Mouse (Mus musculus) frontal cortex, adult (tissue): ENCODE data around the gene Timm29.
A peak's percentile ranks its signal among the peaks of the same experiment; 100 is the strongest.

Experiments
- ATAC-seq: cut with Nextera tagmentation; 2 replicates; pipeline ENCODE4 v1.9.2; 2017; ENCODE audit warnings: mild to moderate bottlenecking, moderate library complexity, mixed read lengths; ENCODE audit not compliant: low TSS enrichment

Gene Timm29

GRCm38 (mm10) chr9:21592703-21593121 lies at the start of gene Timm29, which contains the start of gene Yipf2:
Timm29 (plus strand) TSS chr9:21592722.
Yipf2 (minus strand) TSS chr9:21592828.
- peak; percentile 76 for ATAC-seq

DNA sequence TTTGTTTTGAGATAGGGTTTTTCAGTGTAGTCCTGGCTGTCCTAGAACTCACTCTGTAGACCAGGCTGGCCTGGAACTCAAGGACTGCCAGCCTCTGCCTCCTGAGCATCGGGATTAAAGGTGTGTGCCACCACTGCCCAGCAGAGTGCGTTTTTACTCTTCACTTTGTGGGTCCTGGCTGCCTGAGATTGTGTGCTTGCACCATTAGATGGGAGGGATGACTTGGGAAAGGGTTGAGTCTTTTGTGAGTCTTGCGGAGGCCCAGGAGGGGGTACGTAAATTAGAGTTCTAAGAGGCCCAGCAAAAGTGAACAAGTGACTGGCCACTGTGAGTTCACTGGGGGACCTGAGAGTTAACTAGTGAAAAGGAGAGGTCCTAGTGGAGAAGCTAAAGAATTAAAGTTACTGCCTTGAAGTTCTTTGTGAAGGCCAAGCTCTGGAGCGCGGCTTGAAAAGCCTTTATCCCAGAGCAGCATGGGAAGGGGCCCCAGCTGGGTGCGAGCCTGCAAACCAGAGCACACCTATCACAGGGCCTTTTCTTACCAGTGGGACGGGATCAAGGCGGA lies 47.1 kb upstream of the Timm29 start:
- ATAC-seq, result peak; percentile 52

- peak; percentile 90 for ATAC-seq
These were observed 46.4 kb upstream of the Timm29 start for GRCm38 (mm10) chr9:21545916-21546788.

DNA sequence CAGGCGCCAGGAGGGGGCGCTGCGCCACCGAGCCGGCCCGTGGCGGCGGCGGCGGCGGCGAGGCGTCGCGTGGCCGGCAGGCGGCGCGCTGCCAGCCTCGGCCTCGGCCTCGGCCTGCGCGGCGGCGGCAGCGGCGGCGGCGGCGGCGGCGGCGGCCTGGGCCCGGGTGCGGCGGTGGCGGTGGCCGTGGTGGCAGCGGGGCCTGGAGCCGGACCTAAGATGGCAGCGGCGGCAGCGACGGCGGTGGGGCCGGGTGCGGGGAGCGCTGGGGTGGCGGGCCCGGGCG lies 45.8 kb upstream of the Timm29 start, which contains the start of gene Carm1:
TSS of gene Carm1 (plus strand) at position 106 of the 286 bp plus-strand sequence.
- no peak for ATAC-seq

DNA sequence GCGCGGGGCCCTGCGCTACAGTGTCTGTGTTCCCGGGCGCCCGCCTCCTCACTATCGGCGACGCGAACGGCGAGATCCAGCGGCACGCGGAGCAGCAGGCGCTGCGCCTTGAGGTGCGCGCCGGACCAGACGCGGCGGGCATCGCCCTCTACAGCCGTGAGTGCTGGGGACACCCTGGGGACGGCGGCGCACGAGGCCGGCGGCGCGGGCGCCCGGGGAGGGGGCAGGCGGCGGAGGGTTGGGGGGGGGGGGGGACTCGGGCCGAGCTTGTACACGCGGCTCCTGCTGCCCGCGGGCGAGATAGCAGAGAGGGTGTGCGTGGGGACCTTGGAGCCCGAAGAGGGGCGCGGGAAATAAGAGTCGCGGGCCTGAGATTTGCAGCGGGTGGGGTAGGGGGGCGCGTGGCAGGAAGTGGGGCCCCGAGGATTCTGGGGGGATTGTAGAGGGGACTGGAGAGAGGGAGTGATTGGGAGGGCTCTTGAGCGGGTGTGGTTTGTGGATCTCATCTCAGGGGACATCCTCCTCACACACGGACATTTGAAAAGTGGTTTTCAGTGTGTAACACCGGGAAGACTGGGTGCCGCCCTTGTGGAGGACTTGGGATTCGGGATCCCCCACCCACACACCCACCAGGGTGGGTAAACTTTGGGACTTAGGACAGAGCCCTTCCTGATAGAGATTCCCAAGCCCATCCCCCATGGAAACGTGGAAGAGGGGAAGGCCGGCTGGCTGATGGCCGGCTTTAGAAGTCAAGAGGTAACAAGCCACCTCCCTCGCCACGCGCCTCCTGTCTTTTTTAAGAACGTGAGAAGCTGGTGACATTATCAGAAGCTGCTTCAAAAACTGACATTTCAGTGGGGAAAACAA lies 45.2 kb upstream of the Timm29 start:
- ATAC-seq, result peak; percentile 8; the same call in 1 of the 2 replicates

DNA sequence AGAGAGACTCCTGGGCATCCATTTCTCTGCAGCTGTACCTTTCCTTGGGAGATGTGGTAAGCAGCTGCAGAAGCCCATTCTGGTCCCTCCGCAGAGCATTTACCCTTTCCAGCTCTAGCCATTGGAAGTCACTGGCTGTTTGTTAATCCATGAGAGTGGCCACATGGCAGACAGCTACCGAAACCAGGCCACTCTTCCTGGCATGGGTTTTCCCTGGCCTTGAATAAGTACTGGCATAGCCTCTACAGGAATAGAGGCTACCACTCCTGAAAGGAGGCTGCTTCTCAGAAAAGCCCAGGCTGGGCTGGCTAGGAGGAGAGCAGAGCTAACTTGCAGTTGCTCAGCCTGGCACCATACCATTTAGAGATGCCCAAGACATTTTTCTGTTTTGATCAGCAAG lies 41.5 kb upstream of the Timm29 start:
- no peak for ATAC-seq

DNA sequence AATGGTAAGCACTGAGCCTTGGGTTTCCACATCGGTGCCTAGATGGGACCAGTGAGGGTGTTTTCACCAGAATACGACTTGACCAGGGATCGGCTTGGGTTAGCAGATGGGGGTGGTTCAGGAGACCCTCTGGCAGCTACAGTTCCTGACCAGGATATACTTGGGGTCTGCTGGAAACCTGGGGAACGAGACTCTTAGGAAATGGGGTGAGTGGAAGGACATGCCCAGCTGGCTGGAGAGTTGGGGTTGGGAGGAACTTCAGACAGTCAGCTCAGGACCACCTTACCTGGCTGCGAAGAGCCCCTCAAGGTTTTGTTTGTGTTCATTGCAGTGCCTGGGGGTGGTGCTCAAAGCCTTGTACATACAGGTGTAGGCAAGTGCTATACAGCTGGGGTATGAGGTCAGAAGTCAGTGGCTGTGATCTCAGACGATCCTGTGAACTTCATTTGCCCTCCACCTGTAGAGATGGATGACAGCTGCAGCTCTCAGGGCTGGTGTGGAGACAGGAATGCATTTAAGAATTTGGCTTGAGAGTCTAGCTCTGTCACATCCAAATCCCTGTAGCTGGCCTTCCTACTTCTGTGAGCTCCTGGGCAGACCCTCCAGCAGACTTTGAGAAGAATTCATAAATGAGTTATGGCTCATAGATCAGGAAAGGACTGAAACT lies 38.8 kb upstream of the Timm29 start:
- no peak for ATAC-seq

DNA sequence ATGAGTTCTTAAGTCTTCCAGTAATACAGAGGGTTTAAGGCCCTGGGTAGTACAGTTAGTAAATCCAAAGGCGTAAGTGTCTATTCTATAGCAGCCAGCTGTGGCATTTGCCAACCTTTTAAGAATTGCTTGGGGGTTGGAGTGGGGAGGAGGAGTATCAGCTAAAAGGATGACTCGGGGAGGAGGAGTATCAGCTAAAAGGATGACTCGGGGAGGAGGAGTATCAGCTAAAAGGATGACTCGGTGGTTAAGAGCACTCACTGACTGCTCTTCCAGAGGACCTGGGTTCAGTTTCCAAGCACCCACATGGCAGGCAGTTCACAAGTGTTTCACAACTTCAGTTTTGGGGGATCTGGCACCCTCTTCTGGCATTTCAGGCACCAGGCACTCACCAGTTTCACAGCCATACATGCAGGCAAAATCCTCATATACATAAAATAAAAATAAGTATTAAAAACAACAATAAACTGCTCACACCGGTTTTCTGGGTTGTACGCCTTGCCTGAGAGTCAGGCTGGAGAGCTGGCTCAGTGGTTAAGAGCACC lies 37.3 kb upstream of the Timm29 start:
- ATAC-seq, result no peak

- ATAC-seq, result no peak
These were observed 35.5 kb upstream of the Timm29 start for GRCm38 (mm10) chr9:21556996-21557395.

DNA sequence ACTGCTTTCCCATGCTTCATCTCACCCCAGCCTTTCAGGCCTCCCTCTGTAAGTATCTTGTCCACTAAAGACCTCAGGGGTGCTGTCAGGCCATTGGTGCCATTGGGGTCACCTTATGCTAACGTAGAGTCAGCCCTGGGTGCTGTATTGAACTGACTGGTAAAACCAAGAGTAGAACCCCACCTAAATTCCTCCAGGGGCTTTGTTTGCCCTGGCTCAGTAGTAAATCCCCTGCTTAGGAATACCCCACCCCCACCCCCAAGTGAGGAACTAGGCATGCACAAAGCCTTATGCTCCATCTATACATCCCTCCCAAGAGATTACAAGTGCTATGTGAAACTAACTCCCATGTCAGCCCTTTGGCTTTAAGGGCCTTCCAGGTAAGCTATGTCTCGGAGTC lies 35.0 kb upstream of the Timm29 start:
- no peak for ATAC-seq

DNA sequence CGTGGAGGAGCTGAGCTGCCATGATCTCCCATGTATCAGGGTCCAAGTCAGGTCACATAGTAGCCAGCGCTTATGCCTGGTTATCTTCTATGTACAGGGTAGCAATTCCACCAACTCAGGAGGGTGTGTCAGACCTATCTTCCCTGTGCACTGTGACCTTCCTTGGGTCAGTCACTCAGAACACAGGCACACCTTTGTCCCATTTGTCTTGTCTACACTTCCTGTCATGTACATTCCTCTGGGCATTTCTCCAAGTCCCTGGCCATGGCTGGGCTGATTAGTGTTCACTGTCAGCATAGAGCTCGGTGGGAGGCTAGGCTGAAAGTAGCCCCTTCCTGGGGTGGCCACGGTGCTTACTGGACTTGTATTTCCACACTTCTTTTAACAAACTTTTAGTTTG lies 34.2 kb upstream of the Timm29 start:
- ATAC-seq, result no peak

DNA sequence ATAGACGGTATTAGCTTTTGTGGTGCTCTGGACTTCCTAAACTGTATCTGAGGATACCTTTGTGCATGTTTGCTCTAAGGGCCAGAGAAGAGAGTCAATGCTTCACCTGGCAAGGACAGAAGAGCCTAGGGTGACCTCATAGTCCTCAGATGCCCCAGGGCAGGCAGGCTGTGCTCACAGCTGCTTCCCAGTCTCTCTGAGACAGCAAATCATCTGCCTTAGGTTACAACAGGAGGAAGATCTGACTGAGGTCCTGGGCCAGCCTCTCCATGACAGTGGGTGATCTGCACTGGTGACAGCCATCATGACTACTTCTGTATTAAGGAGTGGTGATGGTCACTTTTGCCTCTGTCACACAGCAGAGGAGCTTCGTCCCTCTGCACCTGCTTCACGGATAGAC lies 33.4 kb upstream of the Timm29 start:
- no peak for ATAC-seq

GRCm38 (mm10) chr9:21564420-21564819 lies 28.1 kb upstream of the Timm29 start:
- ATAC-seq, result no peak

DNA sequence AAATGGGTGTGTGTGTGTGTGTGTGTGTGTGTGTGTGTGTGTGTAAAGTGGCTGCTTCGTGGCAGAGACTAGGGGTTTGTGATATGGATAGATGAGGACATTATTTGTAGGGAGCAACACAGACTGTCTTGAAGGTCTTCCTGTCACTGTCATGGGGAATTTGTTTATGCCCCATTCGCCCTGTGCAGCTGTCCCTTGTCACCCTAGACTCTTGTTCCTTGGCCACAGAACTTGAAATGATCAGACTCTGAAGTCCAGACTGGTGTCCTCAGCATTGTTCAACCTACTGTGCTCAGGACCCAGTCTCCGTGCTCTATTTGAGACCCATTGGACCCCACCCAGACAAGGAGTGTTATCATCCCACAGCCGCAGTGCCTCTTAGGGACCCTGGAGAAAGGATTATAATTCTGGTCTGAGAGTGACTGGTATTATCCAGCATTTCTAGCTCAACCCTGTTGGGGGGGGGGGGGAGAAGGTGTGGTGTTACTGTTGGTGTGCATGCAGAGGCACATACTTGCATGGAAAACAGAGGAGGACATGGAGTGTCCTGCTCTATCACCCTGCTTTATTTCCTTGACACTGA lies 27.4 kb upstream of the Timm29 start:
- no peak for ATAC-seq

GRCm38 (mm10) chr9:21566538-21566937 lies 26.0 kb upstream of the Timm29 start:
- no peak for ATAC-seq

DNA sequence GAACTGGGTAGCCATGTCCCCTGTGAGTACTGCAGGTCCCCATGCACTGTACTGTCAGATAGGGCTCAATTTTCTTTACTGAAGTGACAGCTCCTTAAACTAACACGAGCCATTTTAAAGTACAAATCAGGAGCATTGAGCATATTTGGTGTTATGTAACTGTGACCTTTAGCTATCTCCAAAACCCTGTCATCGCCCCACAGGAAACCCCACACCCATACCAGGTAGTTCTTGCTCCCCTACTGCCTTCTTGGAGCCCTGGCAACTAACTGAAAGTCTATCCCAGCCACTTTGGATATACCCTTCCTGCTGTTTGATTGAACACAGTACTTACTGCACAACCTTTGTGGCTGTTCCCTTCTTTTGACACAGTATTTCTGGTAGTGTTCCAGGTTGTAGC lies 25.5 kb upstream of the Timm29 start:
- no peak for ATAC-seq

DNA sequence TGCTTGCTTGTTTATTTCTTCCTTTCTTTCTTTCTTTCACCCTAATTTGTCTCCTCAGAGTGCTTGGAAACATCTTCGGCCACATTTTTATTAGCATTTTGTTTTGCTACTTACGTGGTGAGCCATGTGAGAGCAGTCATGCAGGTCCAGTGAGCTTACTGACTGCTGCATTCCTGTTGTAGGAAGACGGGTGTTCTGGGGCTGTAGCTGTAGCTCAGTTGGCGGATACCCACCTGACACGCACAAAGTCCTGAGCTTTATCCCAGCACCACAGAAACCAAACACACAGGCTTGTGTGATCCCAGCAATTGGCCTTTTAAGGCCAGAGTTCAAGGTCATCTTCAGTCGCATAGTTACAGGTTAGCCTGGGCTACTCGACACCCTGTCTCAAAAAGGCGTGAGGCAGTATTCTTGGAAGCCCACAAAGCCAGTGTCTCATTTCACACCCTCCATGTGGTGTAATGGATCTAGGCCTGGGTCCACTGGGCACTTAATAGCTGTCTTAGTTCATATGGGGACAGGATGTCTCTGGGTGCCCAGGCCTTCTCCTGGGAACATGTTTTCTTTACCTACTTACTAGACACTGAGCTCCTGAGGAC lies 23.8 kb upstream of the Timm29 start:
- no peak for ATAC-seq

GRCm38 (mm10) chr9:21574012-21574801 lies 18.3 kb upstream of the Timm29 start:
- no peak for ATAC-seq

DNA sequence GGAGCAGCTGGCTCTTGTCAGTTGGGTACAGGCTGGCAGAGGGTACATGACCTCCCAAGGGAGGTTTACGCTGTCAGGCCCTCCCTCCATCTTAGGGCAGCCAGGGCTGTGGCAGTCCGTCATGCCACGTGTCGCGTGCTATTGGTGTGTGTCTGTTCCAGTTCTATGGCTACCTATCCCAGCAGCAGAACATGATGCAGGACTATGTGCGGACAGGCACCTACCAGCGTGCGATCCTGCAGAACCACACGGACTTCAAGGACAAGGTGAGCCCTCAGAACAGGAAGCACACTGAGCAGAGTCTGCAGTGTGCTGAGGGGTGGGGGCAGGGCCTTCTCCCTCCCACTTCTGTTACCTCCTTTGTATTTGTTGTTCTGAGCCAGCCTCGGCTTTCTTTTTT lies 17.3 kb upstream of the Timm29 start:
- no peak for ATAC-seq

- ATAC-seq, result no peak
These were observed 16.2 kb upstream of the Timm29 start for GRCm38 (mm10) chr9:21576286-21576685.
